Mouse (Mus musculus): ENCODE results near the gene Mustn1. TPM values are rescaled to one million over a fixed set of nuclear protein-coding genes. Genes with fewer than 3 reads are reported as not detected.

Gene Mustn1
- 3.8 and 5.1 TPM in 2 replicates for polyA plus RNA-seq (2014; fragmentation: Nextera tagmentation; extraction: Ambion mirVana)

DNA sequence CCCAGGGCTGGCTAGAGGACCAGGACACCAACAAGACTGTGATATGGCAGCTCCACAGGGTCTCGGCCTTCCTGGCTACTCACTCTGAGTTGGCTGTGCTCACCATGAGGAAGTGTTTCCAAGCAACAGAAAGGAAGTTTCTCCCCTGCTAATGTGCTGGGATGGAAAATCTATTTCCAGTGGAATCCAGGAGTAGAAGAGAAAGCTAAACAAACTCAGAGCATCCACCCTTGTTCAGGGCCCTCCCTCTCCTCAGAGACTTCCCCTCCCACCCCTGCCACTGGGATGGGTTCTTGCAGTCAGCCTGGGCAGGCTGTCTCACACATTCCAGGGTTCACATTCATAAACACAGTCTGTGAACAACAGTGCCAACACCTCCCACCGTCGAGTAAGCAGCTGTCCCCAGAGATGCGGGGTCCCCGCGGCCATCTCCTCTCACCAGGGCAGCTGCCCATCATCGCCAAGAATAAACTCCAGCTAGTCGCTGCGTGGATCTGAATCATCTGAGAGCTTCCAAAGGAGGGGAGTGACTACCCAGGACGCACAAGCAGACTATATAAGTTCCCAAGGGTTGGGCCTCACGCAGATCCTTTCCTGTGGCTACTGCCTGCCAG is at the start of gene Mustn1:
Gene Mustn1, plus strand, starts transcription at position 243 of the 614 bp plus-strand sequence.
- Histone ChIP-seq H3K4me3 (ENCODE audit: low read depth, low read length) (no peak within 1 kb of the TSS), H3K4me2 (no peak within 1 kb of the TSS), H3K9ac (no peak within 1 kb of the TSS), H3K9me3 (ENCODE audit: low read depth, low read length) (no peaks in the 10 kb centered on the region), H3K27ac (ENCODE audit: low read depth) (peak within 1 kb of the TSS; percentile 73), H3K36me3 (ENCODE audit: insufficient read depth) (peaks cover 21% of the 10 kb centered on the region; the same call in 1 of the 2 replicates), H3K4me1 (ENCODE audit: insufficient read depth) (peaks cover 6% of the 10 kb centered on the region; the same call in 1 of the 2 replicates), H3K27me3 (ENCODE audit: insufficient read depth, low read length) (no peaks in the 10 kb centered on the region)
- no peak for TF ChIP-seq CTCF (IDR thresholded peaks at IDR 0.05; ENCODE audit: low read depth)
- 34% methylated on average over 11 of the region's 11 CpGs for WGBS
- DNase-seq (peak; percentile 73), ATAC-seq (ENCODE audit: insufficient read depth) (peak; percentile 66)

DNA sequence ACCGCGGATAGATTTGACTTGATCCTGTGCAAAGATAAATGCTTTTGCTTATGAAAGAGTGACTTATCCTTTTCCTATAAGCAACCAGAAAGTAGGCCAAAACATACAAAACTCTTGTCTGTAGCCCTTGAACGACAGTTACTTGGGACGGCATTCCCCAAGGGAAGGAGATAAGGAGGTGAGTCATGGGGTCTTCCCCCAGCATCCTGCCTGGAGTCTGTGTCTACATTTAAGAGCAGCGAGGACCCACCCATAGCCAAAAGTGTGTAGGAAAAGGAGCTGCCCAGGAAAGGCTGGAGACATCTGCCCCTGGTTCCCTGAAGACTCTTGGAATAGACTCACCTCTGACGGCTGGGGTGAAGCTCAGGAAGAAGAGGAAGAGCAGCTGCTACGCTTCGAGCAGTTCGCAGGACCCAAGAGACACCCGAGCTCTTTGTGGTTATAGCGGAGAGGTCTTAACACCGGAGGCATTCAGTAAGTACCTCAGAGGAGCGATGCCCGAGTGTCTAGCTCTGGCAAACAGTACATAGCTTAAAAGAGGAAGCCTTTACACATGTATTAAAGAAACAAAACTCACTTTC is 41.5 kb upstream of the Mustn1 start:
- H3K4me2 ChIP-seq = no peak overlapping the region
- no peak overlapping the region for H3K27ac ChIP-seq (ENCODE audit: low read depth)
- no peaks in the 10 kb centered on the region for H3K9me3 ChIP-seq (ENCODE audit: low read depth, low read length)
- H3K4me1 ChIP-seq (ENCODE audit: insufficient read depth) = no peaks in the 10 kb centered on the region
- no peaks in the 10 kb centered on the region for H3K27me3 ChIP-seq (ENCODE audit: insufficient read depth, low read length)
- WGBS = 84% methylated on average over 14 of the region's 14 CpGs
- no peak overlapping the region for H3K4me3 ChIP-seq (ENCODE audit: low read depth, low read length)
- ATAC-seq (ENCODE audit: insufficient read depth) = no peak
- H3K36me3 ChIP-seq (ENCODE audit: insufficient read depth) = peaks cover 16% of the 10 kb centered on the region; the same call in 1 of the 2 replicates
- no peak for TF ChIP-seq CTCF (IDR thresholded peaks at IDR 0.05; ENCODE audit: low read depth)
- no peak overlapping the region for H3K9ac ChIP-seq
- DNase-seq = no peak

DNA sequence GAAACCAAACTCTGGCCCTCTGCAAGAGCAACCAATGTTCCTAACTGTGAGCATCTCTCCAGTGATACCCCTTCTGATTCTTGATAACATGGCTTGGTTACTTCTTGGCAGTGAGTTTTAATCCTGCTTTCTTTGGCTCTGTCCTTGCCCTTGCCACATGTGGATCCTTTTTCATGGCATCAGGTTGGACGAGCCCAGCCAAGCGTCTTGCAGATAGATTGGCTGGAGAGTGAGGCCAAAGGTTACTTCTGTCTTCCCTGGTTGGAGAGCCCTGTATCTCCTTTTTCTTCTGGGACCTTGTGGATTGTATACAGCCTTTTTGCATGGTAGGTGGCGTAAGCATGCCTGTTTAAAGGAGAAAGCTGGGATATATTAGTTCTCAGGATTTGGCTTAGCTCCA is 35.3 kb upstream of the Mustn1 start:
- no peak for DNase-seq
- Histone ChIP-seq H3K4me1 (ENCODE audit: insufficient read depth) (no peaks in the 10 kb centered on the region), H3K36me3 (ENCODE audit: insufficient read depth) (peaks cover 7% of the 10 kb centered on the region), H3K27ac (ENCODE audit: low read depth) (no peak overlapping the region), H3K4me3 (ENCODE audit: low read depth, low read length) (no peak overlapping the region), H3K9ac (no peak overlapping the region), H3K27me3 (ENCODE audit: insufficient read depth, low read length) (no peaks in the 10 kb centered on the region), H3K4me2 (no peak overlapping the region), H3K9me3 (ENCODE audit: low read depth, low read length) (no peaks in the 10 kb centered on the region)
- no peak for TF ChIP-seq CTCF (IDR thresholded peaks at IDR 0.05; ENCODE audit: low read depth)
- 82% methylated on average over 3 of the region's 3 CpGs for WGBS
- ATAC-seq (ENCODE audit: insufficient read depth) = no peak

DNA sequence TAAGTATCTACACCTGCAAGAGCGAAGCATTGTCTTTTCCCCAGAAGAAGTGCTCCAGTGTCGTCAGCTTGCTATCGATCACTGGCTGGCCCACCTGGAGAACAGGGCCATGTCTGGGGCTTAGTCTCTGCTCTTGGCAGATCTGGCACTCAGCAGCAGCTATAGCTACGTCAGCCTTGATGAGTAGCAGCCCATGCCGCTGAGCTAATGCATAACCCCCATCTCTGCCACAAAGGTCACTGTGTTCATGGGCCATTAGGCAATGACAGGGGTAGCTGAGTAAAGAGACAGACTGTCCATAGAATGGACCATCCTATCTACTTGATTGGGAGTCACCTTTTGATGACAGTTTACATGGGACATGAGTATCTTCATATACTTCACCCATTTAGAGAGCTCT is 28.5 kb upstream of the Mustn1 start:
- no peak for TF ChIP-seq CTCF (IDR thresholded peaks at IDR 0.05; ENCODE audit: low read depth)
- Histone ChIP-seq H3K4me2 (no peak overlapping the region), H3K9ac (no peak overlapping the region), H3K27ac (ENCODE audit: low read depth) (no peak overlapping the region), H3K4me1 (ENCODE audit: insufficient read depth) (no peaks in the 10 kb centered on the region), H3K27me3 (ENCODE audit: insufficient read depth, low read length) (no peaks in the 10 kb centered on the region), H3K4me3 (ENCODE audit: low read depth, low read length) (no peak overlapping the region), H3K36me3 (ENCODE audit: insufficient read depth) (peaks cover 3% of the 10 kb centered on the region; the same call in 1 of the 2 replicates), H3K9me3 (ENCODE audit: low read depth, low read length) (no peaks in the 10 kb centered on the region)
- ATAC-seq (ENCODE audit: insufficient read depth) (no peak), DNase-seq (no peak)
- 91% methylated on average over 5 of the region's 5 CpGs for WGBS

DNA sequence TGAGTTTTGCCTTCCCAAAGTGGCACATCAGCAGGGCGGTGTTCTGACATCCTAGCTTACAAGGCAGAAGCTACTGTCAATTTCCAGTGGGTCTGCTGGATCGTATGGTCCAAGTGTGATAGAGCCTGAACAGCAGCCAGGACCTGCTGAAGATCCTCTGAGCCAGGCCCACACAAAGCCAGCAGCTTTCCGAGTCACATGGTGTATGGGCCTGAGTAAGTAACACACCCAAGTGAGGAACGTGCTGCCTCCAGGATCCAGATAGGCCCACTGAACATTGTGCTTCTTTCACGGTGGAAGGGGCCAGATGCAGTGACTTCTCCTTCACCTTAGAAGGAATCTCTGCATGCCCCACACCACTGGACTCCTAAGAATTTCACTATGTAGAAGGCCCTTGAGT is 26.7 kb upstream of the Mustn1 start:
- ATAC-seq (ENCODE audit: insufficient read depth) (no peak), DNase-seq (no peak)
- Histone ChIP-seq H3K27ac (ENCODE audit: low read depth) (no peak overlapping the region), H3K4me1 (ENCODE audit: insufficient read depth) (no peaks in the 10 kb centered on the region), H3K9ac (no peak overlapping the region), H3K36me3 (ENCODE audit: insufficient read depth) (no peaks in the 10 kb centered on the region), H3K4me2 (no peak overlapping the region), H3K9me3 (ENCODE audit: low read depth, low read length) (no peaks in the 10 kb centered on the region), H3K4me3 (ENCODE audit: low read depth, low read length) (no peak overlapping the region), H3K27me3 (ENCODE audit: insufficient read depth, low read length) (no peaks in the 10 kb centered on the region)
- TF ChIP-seq CTCF (IDR thresholded peaks at IDR 0.05; ENCODE audit: low read depth) = no peak
- WGBS = 91% methylated on average over 5 of the region's 5 CpGs

DNA sequence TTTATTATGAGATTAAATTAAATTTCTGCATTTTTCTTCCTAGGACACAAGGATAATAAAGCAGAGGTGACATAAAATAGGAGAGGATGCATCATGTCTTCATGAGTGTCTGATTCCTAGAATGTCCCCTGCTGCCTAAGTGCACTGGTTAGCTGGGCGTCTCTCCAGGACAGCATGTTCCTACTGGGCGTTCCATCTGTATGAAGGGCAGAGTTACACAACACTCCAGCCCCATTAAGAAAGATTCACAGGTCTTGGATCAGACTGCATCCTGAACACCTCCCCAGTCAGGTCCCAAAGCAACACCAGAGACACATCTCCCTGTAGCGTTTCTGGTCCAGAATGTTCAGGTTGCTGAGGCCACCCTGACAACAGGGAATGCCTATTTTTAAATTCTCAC is 23.7 kb upstream of the Mustn1 start:
- Histone ChIP-seq H3K9ac (no peak overlapping the region), H3K36me3 (ENCODE audit: insufficient read depth) (no peaks in the 10 kb centered on the region), H3K4me3 (ENCODE audit: low read depth, low read length) (no peak overlapping the region), H3K27ac (ENCODE audit: low read depth) (no peak overlapping the region), H3K4me1 (ENCODE audit: insufficient read depth) (no peaks in the 10 kb centered on the region), H3K4me2 (no peak overlapping the region), H3K27me3 (ENCODE audit: insufficient read depth, low read length) (no peaks in the 10 kb centered on the region), H3K9me3 (ENCODE audit: low read depth, low read length) (no peaks in the 10 kb centered on the region)
- ATAC-seq (ENCODE audit: insufficient read depth) (no peak), DNase-seq (no peak)
- WGBS = 83% methylated on average over 3 of the region's 3 CpGs
- no peak for TF ChIP-seq CTCF (IDR thresholded peaks at IDR 0.05; ENCODE audit: low read depth)

DNA sequence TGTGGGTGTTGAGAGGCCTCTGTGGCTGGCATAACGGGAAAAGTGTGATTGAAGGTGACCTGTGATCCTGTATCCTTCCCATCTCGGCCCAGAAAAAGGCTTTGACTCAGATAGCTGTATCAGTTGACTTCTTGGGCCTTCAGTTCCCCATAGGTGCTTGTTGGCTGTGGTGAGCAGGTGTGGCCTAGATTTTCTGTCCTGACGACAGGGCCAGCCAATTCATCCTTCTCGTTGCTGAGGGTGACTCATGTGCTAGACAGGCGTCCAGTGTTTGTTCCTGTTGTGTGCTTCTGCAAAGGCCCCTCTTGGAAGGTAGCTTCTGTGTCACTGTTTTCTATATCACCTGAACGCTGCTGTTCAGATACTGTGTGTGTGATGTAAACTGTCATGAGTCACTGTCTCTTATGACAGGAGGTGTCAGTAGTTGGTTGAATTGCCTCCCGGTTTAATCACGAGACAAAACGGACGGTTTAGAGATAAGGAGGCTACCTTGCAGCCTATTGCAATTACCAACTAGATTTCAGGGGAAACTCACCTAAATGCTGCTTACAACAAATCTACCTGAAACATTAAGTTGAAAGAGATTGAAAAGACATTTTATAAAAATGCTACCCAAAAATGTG is 22.0 kb upstream of the Mustn1 start:
- WGBS = 56% methylated on average over 10 of the region's 10 CpGs
- Histone ChIP-seq H3K4me1 (ENCODE audit: insufficient read depth) (no peaks in the 10 kb centered on the region), H3K9ac (no peak overlapping the region), H3K4me3 (ENCODE audit: low read depth, low read length) (no peak overlapping the region), H3K4me2 (no peak overlapping the region), H3K27me3 (ENCODE audit: insufficient read depth, low read length) (no peaks in the 10 kb centered on the region), H3K27ac (ENCODE audit: low read depth) (no peak overlapping the region), H3K9me3 (ENCODE audit: low read depth, low read length) (no peaks in the 10 kb centered on the region), H3K36me3 (ENCODE audit: insufficient read depth) (no peaks in the 10 kb centered on the region)
- no peak for TF ChIP-seq CTCF (IDR thresholded peaks at IDR 0.05; ENCODE audit: low read depth)
- no peak for ATAC-seq (ENCODE audit: insufficient read depth)
- DNase-seq = no peak

All from lung, embryonic 14.5 days (tissue).